Mouse (Mus musculus) left cerebral cortex, postnatal 4 days (tissue): ENCODE data around the gene Impad1. TPM values are rescaled to one million over a fixed set of nuclear protein-coding genes. Genes with fewer than 3 reads are reported as not detected.

ENCODE experiments used
- DNase-seq: peaks from one replicate; pipeline ENCODE4 v3.0.0-alpha.2; 2022
- intact Hi-C: fragments of 180-260 bp; cut with DNase I; formaldehyde crosslinking; loops from one replicate; pipeline ENCODE4 v1.15.1; 2025
- total RNA-seq, 2 experiments: library from RNA; stranded (reverse); gene quantifications; 2 replicates each; pipeline ENCODE4 v1.2.3; 2021

Gene Impad1
- total RNA-seq, 2 experiments from 2014 or later = 90.9 to 94.6 TPM

DNA sequence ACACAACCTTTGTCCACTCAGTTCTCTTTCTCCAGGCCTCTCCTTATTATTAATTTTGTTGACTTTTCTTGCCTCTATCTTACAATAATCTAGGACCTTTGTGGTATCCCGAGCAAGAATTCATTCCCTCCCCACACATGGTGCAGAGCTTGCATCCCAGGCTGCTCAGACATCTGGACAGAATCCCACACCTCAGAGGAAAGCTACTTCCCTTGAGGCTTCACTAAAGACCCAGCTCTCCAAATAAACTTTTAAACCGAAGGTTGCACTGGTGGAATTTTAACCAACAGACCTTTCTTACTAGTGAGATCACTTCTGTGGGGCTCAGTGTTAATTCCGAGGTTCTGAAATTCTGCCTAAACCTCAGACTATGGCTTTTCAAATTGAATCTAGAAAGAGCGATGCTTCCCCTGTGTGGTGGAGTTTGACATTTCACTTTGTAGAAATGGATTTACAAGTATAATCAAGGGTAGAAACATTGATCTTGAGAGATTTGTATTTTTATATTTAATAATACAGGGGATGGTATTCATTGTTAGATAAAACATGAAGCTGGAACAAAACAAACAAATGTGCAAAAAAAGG is 75.3 kb downstream of the Impad1 start:
- DNase-seq = no peak
- intact Hi-C loops = loop anchor here (2.0 to 5.0 kb wide), 2 partner anchors 741 to 791 kb away; no protein-coding TSS in a partner anchor
